Comparison of ENCODE assay signal across 18 mouse cellular contexts in the genomic region with DNA sequence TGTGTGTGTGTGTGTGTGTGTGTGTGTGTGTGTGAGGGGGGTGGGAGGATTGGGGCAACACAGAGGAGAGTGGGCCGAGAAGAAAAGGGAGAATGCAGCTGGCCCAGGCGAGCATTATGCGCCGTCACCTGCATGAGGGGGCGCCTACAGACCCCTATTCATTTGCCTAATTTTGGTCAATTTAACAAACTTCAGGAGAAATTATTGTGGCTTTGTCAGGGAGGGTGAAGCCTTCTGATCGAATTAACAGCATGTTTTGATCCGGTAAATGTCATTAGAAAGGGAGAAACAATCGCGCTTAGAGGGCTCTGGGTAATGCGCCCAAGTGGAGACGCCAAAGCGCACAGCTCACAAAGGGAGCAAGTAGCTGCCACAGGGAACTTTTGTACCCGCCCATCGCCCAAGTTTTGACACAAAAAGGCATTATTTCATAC. TPM values are rescaled to one million over a fixed set of nuclear protein-coding genes. Genes with fewer than 3 reads are reported as not detected.
DNase-seq lines count a peak whose midpoint lies in the region; ATAC-seq lines count a peak whose summit lies in the region.
"Had no signal": no experiment of that assay in that cellular context is flagged by ENCODE, and none has a peak within 500 bp of the region (broad histone marks: within the 10 kb centered on the region; RNA-seq: fewer than 3 reads in every experiment).

No protein-coding gene starts in this region.

- WGBS in hindbrain, embryonic 10.5 days, result under 1% methylated on average over 14 of the region's 14 CpGs
- WGBS in hindbrain, embryonic 16.5 days, result 2% methylated on average over 13 of the region's 14 CpGs
- under 1% methylated on average over 14 of the region's 14 CpGs for WGBS in embryonic facial prominence, embryonic 12.5 days
- WGBS in hindbrain, embryonic 13.5 days, result under 1% methylated on average over 14 of the region's 14 CpGs

- H3K4me3 ChIP-seq in hindbrain, embryonic 10.5 days, result 0 out of 2 replicates have a peak overlapping the region, but pooled peaks have one; percentile 31
- H3K4me3 ChIP-seq in hindbrain, embryonic 16.5 days (ENCODE audit: low read length), result no peak overlapping the region
- H3K4me3 ChIP-seq in embryonic facial prominence, embryonic 12.5 days, result 0 out of 2 replicates have a peak overlapping the region, but pooled peaks have one; percentile 13
- H3K4me3 ChIP-seq in hindbrain, embryonic 13.5 days, result no peak overlapping the region
- H3K4me3 ChIP-seq: liver, embryonic 13.5 days; megakaryocyte, embryonic 14.5 days had no signal

- peak; percentile 21 for DNase-seq in hindbrain, embryonic 10.5 days (ENCODE audit: low spot score)
- DNase-seq in R1 (ENCODE audit: low read depth, low spot score) (peak; percentile 21), adipocyte (ENCODE audit: low spot score) (no peak)
- DNase-seq in layer of hippocampus, adult 9-10 months (ENCODE audit: low spot score), result no peak
- DNase-seq in testis, postnatal 10 days (ENCODE audit: low spot score), result no peak
- DNase-seq: cerebellum, adult 2 months; gastrocnemius, postnatal 14 days; left cerebral cortex, postnatal 4 days; liver, embryonic 13.5 days had no signal

- H3K4me2 ChIP-seq in hindbrain, embryonic 16.5 days (ENCODE audit: low read length), result no peak overlapping the region
- H3K4me2 ChIP-seq in embryonic facial prominence, embryonic 12.5 days (replicated peaks), result no peak overlapping the region
- no peak overlapping the region for H3K4me2 ChIP-seq in hindbrain, embryonic 13.5 days
- H3K4me2 ChIP-seq: liver, embryonic 13.5 days had no signal

- H3K9ac ChIP-seq in hindbrain, embryonic 16.5 days (ENCODE audit: low read depth, low read length), result no peak overlapping the region
- H3K9ac ChIP-seq in embryonic facial prominence, embryonic 12.5 days, result no peak overlapping the region
- H3K9ac ChIP-seq in hindbrain, embryonic 13.5 days, result no peak overlapping the region
- H3K9ac ChIP-seq: liver, embryonic 13.5 days had no signal

- H3K27me3 ChIP-seq in hindbrain, embryonic 10.5 days (ENCODE audit: insufficient read depth, poor library complexity, severe bottlenecking), result peaks cover 98% of the 10 kb centered on the region
- peaks cover 76% of the 10 kb centered on the region for H3K27me3 ChIP-seq in hindbrain, embryonic 16.5 days (replicated peaks; ENCODE audit: control insufficient read depth, insufficient read depth, low read length)
- peaks cover 88% of the 10 kb centered on the region for H3K27me3 ChIP-seq in embryonic facial prominence, embryonic 12.5 days
- peaks cover 95% of the 10 kb centered on the region for H3K27me3 ChIP-seq in hindbrain, embryonic 13.5 days

- H3K4me1 ChIP-seq in hindbrain, embryonic 10.5 days (replicated peaks), result peaks cover 43% of the 10 kb centered on the region
- peaks cover 4% of the 10 kb centered on the region; the same call in 1 of the 2 replicates for H3K4me1 ChIP-seq in hindbrain, embryonic 16.5 days (ENCODE audit: control insufficient read depth, insufficient read depth, low read depth, low read length)
- H3K4me1 ChIP-seq in embryonic facial prominence, embryonic 12.5 days, result peaks cover 19% of the 10 kb centered on the region
- peaks cover 22% of the 10 kb centered on the region for H3K4me1 ChIP-seq in hindbrain, embryonic 13.5 days (replicated peaks)
- H3K4me1 ChIP-seq: liver, embryonic 13.5 days had no signal

- no peak overlapping the region for H3K27ac ChIP-seq in hindbrain, embryonic 10.5 days
- H3K27ac ChIP-seq in hindbrain, embryonic 16.5 days (ENCODE audit: low read depth, low read length), result no peak overlapping the region
- H3K27ac ChIP-seq in embryonic facial prominence, embryonic 12.5 days, result no peak overlapping the region
- no peak overlapping the region for H3K27ac ChIP-seq in hindbrain, embryonic 13.5 days
- H3K27ac ChIP-seq: heart, embryonic 10.5 days; kidney, postnatal 0 days; liver, embryonic 13.5 days had no signal

- no peak for ATAC-seq in hindbrain, embryonic 16.5 days
- ATAC-seq in embryonic facial prominence, embryonic 12.5 days (ENCODE audit: insufficient number of reproducible peaks, insufficient read depth, low FRiP score, low TSS enrichment), result no peak
- ATAC-seq in hindbrain, embryonic 13.5 days (ENCODE audit: low FRiP score), result 0 out of 2 replicates have a peak, but pooled peaks have one; percentile 21
- ATAC-seq: intestine, embryonic 16.5 days; lung, postnatal 0 days; Patski had no signal

- no peaks in the 10 kb centered on the region for H3K9me3 ChIP-seq in hindbrain, embryonic 10.5 days
- H3K9me3 ChIP-seq in hindbrain, embryonic 16.5 days (ENCODE audit: control insufficient read depth, low read length), result no peaks in the 10 kb centered on the region
- no peaks in the 10 kb centered on the region for H3K9me3 ChIP-seq in embryonic facial prominence, embryonic 12.5 days
- no peaks in the 10 kb centered on the region for H3K9me3 ChIP-seq in hindbrain, embryonic 13.5 days
- H3K9me3 ChIP-seq: heart, embryonic 10.5 days; liver, embryonic 13.5 days; megakaryocyte, embryonic 14.5 days had no signal

- no peaks in the 10 kb centered on the region for H3K36me3 ChIP-seq in hindbrain, embryonic 10.5 days
- H3K36me3 ChIP-seq in hindbrain, embryonic 16.5 days (ENCODE audit: control insufficient read depth, insufficient read depth, low read length), result no peaks in the 10 kb centered on the region
- no peaks in the 10 kb centered on the region for H3K36me3 ChIP-seq in embryonic facial prominence, embryonic 12.5 days
- no peaks in the 10 kb centered on the region for H3K36me3 ChIP-seq in hindbrain, embryonic 13.5 days
- H3K36me3 ChIP-seq: heart, embryonic 10.5 days; liver, embryonic 13.5 days had no signal

RNA-seq across cellular contexts. Expression of a gene that starts 0.6 kb away (rescaled TPM):
- polyA plus RNA-seq in hindbrain, embryonic 10.5 days (2016; fragmentation: Nextera tagmentation; extraction: Ambion mirVana), result 0.27 and 0.41 TPM in 2 replicates
- polyA plus RNA-seq in hindbrain, embryonic 16.5 days (2015; fragmentation: Nextera tagmentation; extraction: Ambion mirVana), result 1.0 TPM in 1 of 2 replicates, not detected in the other
- polyA plus RNA-seq in embryonic facial prominence, embryonic 12.5 days (2016; fragmentation: Nextera tagmentation; extraction: Ambion mirVana), result 0.43 and 0.55 TPM in 2 replicates
- polyA plus RNA-seq in hindbrain, embryonic 13.5 days (2015; fragmentation: Nextera tagmentation; extraction: Ambion mirVana), result 1.8 and 1.9 TPM in 2 replicates
- polyA plus RNA-seq: cerebellum, adult 2 months; heart, embryonic 10.5 days; intestine, embryonic 16.5 days; kidney, postnatal 0 days; lung, postnatal 0 days; Patski had no signal

Comparison
In these comparisons a context has a peak if more than half of its experiments do, and no peak if none do; other contexts are left out.
1. H3K4me3 ChIP-seq: peak in hindbrain, embryonic 10.5 days (single experiment) and embryonic facial prominence, embryonic 12.5 days (single experiment); none in hindbrain, embryonic 16.5 days (single experiment) and hindbrain, embryonic 13.5 days (single experiment).
2. DNase-seq: peak in hindbrain, embryonic 10.5 days (single experiment) and R1 (single experiment); none in layer of hippocampus, adult 9-10 months (single experiment), adipocyte (single experiment) and testis, postnatal 10 days (single experiment).